Mouse (Mus musculus): ENCODE results near the gene Mepe. TPM values are rescaled to one million over a fixed set of nuclear protein-coding genes. Genes with fewer than 3 reads are reported as not detected.

Gene Mepe
- polyA plus RNA-seq, 1 experiment from 2014 or later, result not detected

DNA sequence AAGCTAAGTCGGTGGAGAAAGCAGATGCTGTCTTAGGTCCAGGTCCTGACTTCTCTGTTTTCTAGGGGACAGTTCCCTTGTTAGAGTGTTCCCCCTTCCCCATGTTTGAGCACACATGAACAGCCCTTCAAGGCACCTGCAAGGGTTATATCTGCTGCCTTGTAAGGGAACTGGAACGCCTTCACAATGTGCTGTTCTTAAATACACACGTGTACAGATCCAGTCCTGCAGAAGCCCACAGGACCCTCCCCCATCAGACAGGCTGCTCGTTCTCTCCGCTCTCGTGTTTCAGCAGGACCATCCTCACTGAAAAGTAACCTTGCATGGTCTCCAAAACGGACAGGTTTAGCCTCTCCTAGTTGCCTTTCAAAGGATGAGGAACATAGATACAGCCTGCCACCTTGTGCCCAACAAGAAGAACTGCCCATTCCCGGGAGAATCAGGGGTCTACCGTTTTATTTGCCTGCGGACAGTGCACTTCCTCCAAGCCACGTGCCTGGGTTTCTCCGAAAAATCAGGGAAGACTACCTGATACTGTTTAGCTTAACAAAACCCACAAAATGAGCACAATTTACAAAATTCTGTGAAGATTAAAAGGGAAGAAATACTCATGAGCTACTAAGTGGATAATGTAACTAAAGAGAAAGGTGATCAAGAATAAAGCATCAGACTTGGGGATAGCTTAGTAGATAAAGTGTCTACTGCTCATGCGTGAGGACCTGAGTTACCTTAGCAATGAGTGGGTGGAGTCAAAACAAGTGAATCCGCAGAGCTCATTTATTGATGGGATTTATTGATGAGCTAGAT is 14.8 kb downstream of the Mepe start:
- Histone ChIP-seq H3K4me3 (ENCODE audit: low read depth, low read length) (no peak overlapping the region), H3K9me3 (ENCODE audit: control insufficient read depth, low read length) (no peaks in the 10 kb centered on the region), H3K27ac (replicated peaks; ENCODE audit: low read depth, low read length) (no peak overlapping the region), H3K4me1 (ENCODE audit: control insufficient read depth, insufficient read depth, low read length) (no peaks in the 10 kb centered on the region), H3K4me2 (ENCODE audit: low read depth, severe bottlenecking) (no peak overlapping the region), H3K36me3 (ENCODE audit: control insufficient read depth, insufficient read depth, low read length) (no peaks in the 10 kb centered on the region), H3K9ac (ENCODE audit: low read length) (no peak overlapping the region; the same call in 1 of the 2 replicates), H3K27me3 (ENCODE audit: control insufficient read depth, insufficient read depth, low read length) (no peaks in the 10 kb centered on the region)
- 0 out of 2 replicates have a peak, but pooled peaks have one; percentile 29 for ATAC-seq (ENCODE audit: insufficient number of reproducible peaks, low FRiP score, low TSS enrichment, low read depth)
- WGBS, result 25% methylated on average over 14 of the region's 14 CpGs
- DNase-seq (ENCODE audit: low spot score), result peak; percentile 73

DNA sequence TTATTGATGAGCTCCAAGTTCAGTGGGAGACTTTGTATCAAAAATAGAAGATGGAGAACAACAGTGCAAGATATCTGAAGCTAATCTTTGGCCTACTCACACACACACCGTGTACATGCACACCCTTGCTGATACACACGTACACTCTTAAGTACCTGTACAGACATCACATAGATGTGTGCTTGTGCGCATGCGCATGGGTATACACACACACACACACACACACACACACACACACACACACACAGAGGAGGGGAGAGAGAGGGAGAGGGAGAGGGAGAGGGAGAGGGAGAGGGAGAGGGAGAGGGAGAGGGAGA is 15.3 kb downstream of the Mepe start:
- 89% methylated on average over 4 of the region's 4 CpGs for WGBS
- ATAC-seq (ENCODE audit: insufficient number of reproducible peaks, low FRiP score, low TSS enrichment, low read depth) (no peak), DNase-seq (ENCODE audit: low spot score) (no peak)
- H3K4me1 ChIP-seq (ENCODE audit: control insufficient read depth, insufficient read depth, low read length), result no peaks in the 10 kb centered on the region
- H3K36me3 ChIP-seq (ENCODE audit: control insufficient read depth, insufficient read depth, low read length), result no peaks in the 10 kb centered on the region
- no peak overlapping the region for H3K27ac ChIP-seq (replicated peaks; ENCODE audit: low read depth, low read length)
- no peak overlapping the region for H3K4me2 ChIP-seq (ENCODE audit: low read depth, severe bottlenecking)
- no peaks in the 10 kb centered on the region for H3K9me3 ChIP-seq (ENCODE audit: control insufficient read depth, low read length)
- H3K27me3 ChIP-seq (ENCODE audit: control insufficient read depth, insufficient read depth, low read length), result no peaks in the 10 kb centered on the region
- H3K4me3 ChIP-seq (ENCODE audit: low read depth, low read length), result no peak overlapping the region
- H3K9ac ChIP-seq (ENCODE audit: low read length), result no peak overlapping the region

DNA sequence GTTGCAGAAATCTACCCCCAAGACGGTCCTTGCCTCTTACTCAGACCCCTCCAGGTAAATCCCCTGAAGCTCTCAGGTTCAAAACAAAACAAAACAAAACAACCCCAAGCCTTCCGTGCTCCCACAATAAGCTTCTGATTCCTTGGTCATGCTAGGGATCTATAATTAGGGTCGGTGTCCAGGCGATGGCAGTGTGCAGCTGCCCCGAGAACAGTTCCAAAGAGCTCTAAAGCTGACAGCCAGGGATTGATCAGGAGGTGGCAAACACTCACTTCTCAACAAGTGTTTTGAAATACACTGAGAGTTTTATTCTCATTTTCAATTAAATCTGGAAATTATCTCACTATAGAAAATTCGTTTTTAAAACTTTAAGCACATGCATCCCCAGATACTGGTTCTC is 17.8 kb downstream of the Mepe start:
- DNase-seq (ENCODE audit: low spot score), result no peak
- H3K27me3 ChIP-seq (ENCODE audit: control insufficient read depth, insufficient read depth, low read length), result no peaks in the 10 kb centered on the region
- H3K4me3 ChIP-seq (ENCODE audit: low read depth, low read length), result no peak overlapping the region
- H3K9me3 ChIP-seq (ENCODE audit: control insufficient read depth, low read length), result no peaks in the 10 kb centered on the region
- no peak for ATAC-seq (ENCODE audit: insufficient number of reproducible peaks, low FRiP score, low TSS enrichment, low read depth)
- no peaks in the 10 kb centered on the region for H3K4me1 ChIP-seq (ENCODE audit: control insufficient read depth, insufficient read depth, low read length)
- WGBS, result 51% methylated on average over 6 of the region's 6 CpGs
- no peak overlapping the region for H3K27ac ChIP-seq (replicated peaks; ENCODE audit: low read depth, low read length)
- no peak overlapping the region for H3K9ac ChIP-seq (ENCODE audit: low read length)
- H3K4me2 ChIP-seq (ENCODE audit: low read depth, severe bottlenecking), result no peak overlapping the region
- no peaks in the 10 kb centered on the region for H3K36me3 ChIP-seq (ENCODE audit: control insufficient read depth, insufficient read depth, low read length)

DNA sequence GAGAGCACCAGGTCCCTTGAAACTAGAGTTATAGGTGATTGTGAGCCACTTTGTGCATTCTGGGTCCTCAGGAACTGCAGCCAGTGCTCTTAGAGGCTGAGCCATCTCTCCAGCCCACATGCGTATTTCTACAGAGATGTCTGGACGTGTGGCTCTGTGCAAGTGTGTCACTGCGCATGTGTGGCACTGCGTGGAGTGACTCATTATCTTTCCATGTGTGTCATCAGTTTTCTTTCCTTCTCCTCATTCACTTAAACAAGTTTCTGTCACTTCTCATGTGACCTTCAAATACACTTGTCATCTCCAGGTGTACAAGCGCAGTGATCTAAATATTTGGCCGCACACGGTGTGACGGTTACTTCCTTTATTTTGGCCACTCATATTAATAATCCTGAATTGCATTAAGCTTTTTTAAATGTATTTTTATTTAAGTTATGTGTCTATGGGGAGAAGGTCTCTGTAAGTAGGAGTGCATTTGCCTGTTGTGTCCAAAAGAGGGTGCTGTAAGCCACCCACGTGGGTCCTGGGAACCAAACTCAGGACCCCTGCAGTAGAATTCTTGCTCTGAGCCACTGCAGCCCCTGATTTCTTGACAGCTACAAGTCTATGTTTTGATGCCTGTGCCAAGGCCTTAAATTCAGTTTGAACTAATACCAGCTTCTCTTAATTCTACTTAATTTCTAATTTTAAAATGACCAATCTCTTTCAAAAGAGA is 19.6 kb downstream of the Mepe start:
- no peak overlapping the region for H3K4me2 ChIP-seq (ENCODE audit: low read depth, severe bottlenecking)
- H3K27me3 ChIP-seq (ENCODE audit: control insufficient read depth, insufficient read depth, low read length), result no peaks in the 10 kb centered on the region
- H3K36me3 ChIP-seq (ENCODE audit: control insufficient read depth, insufficient read depth, low read length), result no peaks in the 10 kb centered on the region
- WGBS, result 76% methylated on average over 9 of the region's 9 CpGs
- no peak overlapping the region for H3K27ac ChIP-seq (replicated peaks; ENCODE audit: low read depth, low read length)
- H3K4me3 ChIP-seq (ENCODE audit: low read depth, low read length), result no peak overlapping the region
- H3K4me1 ChIP-seq (ENCODE audit: control insufficient read depth, insufficient read depth, low read length), result no peaks in the 10 kb centered on the region
- DNase-seq (ENCODE audit: low spot score), result no peak
- no peaks in the 10 kb centered on the region for H3K9me3 ChIP-seq (ENCODE audit: control insufficient read depth, low read length)
- H3K9ac ChIP-seq (ENCODE audit: low read length), result no peak overlapping the region
- no peak for ATAC-seq (ENCODE audit: insufficient number of reproducible peaks, low FRiP score, low TSS enrichment, low read depth)

DNA sequence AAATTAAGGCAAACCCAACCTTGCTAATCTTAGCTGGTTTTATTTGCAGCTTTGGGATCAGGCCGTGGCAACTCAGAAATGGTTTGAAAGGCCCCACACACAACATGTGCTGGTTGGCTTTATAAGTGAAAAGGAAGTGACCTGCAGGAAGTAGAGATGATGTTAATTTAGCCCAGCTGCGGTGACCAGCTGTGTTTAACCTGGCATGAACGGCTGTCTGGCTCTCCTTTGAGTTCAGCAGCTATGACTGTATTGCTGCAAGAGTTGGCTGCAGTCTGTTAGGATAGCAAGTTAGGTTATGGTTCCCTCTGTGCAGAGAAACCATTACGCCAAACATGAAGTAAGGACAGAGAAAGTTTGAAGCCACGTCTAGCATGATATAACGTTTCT is 20.1 kb downstream of the Mepe start:
- ATAC-seq (ENCODE audit: insufficient number of reproducible peaks, low FRiP score, low TSS enrichment, low read depth), result no peak
- no peak overlapping the region for H3K4me3 ChIP-seq (ENCODE audit: low read depth, low read length)
- no peak overlapping the region for H3K27ac ChIP-seq (replicated peaks; ENCODE audit: low read depth, low read length)
- no peaks in the 10 kb centered on the region for H3K27me3 ChIP-seq (ENCODE audit: control insufficient read depth, insufficient read depth, low read length)
- H3K9me3 ChIP-seq (ENCODE audit: control insufficient read depth, low read length), result no peaks in the 10 kb centered on the region
- peak; percentile 47 for DNase-seq (ENCODE audit: low spot score)
- no peaks in the 10 kb centered on the region for H3K4me1 ChIP-seq (ENCODE audit: control insufficient read depth, insufficient read depth, low read length)
- no peak overlapping the region for H3K4me2 ChIP-seq (ENCODE audit: low read depth, severe bottlenecking)
- H3K9ac ChIP-seq (ENCODE audit: low read length), result no peak overlapping the region
- H3K36me3 ChIP-seq (ENCODE audit: control insufficient read depth, insufficient read depth, low read length), result no peaks in the 10 kb centered on the region
- WGBS, result 63% methylated on average over 6 of the region's 6 CpGs

DNA sequence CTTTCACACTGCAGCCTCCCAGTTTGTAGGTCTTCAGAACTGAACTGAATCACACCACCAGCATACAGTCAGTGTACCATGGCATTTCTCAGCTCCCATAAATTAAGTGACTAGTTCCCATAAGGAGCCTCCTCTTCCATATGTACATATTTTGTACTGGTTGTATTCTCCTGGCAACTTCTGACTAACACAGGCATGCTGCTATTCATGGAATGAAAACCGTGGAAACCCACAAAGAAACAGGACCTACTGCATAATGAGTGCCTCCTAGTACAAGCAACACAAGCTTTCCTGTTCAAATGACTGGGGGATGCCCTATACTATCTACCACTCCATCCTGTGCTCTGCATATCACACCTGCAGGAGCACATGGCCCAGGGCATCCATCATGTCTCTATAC is 25.9 kb downstream of the Mepe start:
- Histone ChIP-seq H3K36me3 (ENCODE audit: control insufficient read depth, insufficient read depth, low read length) (no peaks in the 10 kb centered on the region), H3K9ac (ENCODE audit: low read length) (no peak overlapping the region), H3K27me3 (ENCODE audit: control insufficient read depth, insufficient read depth, low read length) (no peaks in the 10 kb centered on the region), H3K4me3 (ENCODE audit: low read depth, low read length) (no peak overlapping the region), H3K4me2 (ENCODE audit: low read depth, severe bottlenecking) (no peak overlapping the region), H3K27ac (replicated peaks; ENCODE audit: low read depth, low read length) (no peak overlapping the region), H3K4me1 (ENCODE audit: control insufficient read depth, insufficient read depth, low read length) (0 out of 2 replicates have a peak, but pooled peaks cover 3% of the 10 kb centered on the region), H3K9me3 (ENCODE audit: control insufficient read depth, low read length) (no peaks in the 10 kb centered on the region)
- 84% methylated on average over 1 of the region's 1 CpGs for WGBS
- DNase-seq (ENCODE audit: low spot score) (no peak), ATAC-seq (ENCODE audit: insufficient number of reproducible peaks, low FRiP score, low TSS enrichment, low read depth) (no peak)

DNA sequence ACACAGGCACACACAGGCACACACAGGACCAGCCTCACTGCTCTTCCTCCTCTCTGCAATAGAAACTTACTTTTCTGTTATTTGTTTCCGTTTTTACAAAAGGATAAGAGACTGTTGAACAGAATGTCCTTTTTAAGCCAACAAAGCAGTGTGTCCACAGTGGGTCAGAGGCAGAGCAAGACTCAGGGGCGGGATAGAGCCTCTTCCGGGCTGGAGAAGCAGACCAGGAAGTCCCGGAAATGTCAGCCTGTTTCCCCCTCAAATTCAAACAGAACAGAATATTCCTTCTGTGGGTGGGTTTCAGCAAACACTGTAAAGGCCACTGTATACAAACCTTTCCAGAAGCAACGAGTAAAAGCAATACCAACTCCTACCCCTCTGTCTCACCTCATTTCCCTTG is 26.7 kb downstream of the Mepe start:
- ATAC-seq (ENCODE audit: insufficient number of reproducible peaks, low FRiP score, low TSS enrichment, low read depth), result no peak
- Histone ChIP-seq H3K4me1 (ENCODE audit: control insufficient read depth, insufficient read depth, low read length) (0 out of 2 replicates have a peak, but pooled peaks cover 3% of the 10 kb centered on the region), H3K4me3 (ENCODE audit: low read depth, low read length) (no peak overlapping the region), H3K9me3 (ENCODE audit: control insufficient read depth, low read length) (no peaks in the 10 kb centered on the region), H3K36me3 (ENCODE audit: control insufficient read depth, insufficient read depth, low read length) (no peaks in the 10 kb centered on the region), H3K27me3 (ENCODE audit: control insufficient read depth, insufficient read depth, low read length) (no peaks in the 10 kb centered on the region), H3K4me2 (ENCODE audit: low read depth, severe bottlenecking) (no peak overlapping the region), H3K27ac (replicated peaks; ENCODE audit: low read depth, low read length) (no peak overlapping the region), H3K9ac (ENCODE audit: low read length) (no peak overlapping the region)
- no peak for DNase-seq (ENCODE audit: low spot score)
- WGBS, result 63% methylated on average over 5 of the region's 5 CpGs

DNA sequence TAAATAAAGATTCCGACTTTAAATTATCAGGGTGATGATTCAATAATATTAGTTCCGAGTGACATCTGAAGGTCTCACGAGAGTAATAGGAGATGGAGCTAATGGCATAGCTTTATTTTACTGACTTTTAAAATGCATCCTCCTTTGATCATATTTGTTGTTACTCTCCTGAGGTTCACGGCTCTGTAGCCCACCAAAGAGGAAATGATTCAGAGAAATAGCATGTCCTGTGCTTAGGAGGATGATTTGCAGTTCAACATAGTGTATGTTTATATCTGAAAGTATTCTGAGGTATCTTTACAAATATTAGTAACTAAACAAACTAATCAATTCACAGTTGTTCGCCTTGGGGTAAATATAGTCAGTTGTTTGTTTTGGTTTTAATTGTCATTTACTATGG is 32.4 kb downstream of the Mepe start:
- DNase-seq (ENCODE audit: low spot score) (no peak), ATAC-seq (ENCODE audit: insufficient number of reproducible peaks, low FRiP score, low TSS enrichment, low read depth) (no peak)
- H3K9ac ChIP-seq (ENCODE audit: low read length), result no peak overlapping the region
- no peak overlapping the region for H3K4me3 ChIP-seq (ENCODE audit: low read depth, low read length)
- no peaks in the 10 kb centered on the region for H3K36me3 ChIP-seq (ENCODE audit: control insufficient read depth, insufficient read depth, low read length)
- H3K4me1 ChIP-seq (ENCODE audit: control insufficient read depth, insufficient read depth, low read length), result peaks cover 4% of the 10 kb centered on the region; the same call in 1 of the 2 replicates
- H3K4me2 ChIP-seq (ENCODE audit: low read depth, severe bottlenecking), result no peak overlapping the region
- H3K27me3 ChIP-seq (ENCODE audit: control insufficient read depth, insufficient read depth, low read length), result no peaks in the 10 kb centered on the region
- no peaks in the 10 kb centered on the region for H3K9me3 ChIP-seq (ENCODE audit: control insufficient read depth, low read length)
- H3K27ac ChIP-seq (replicated peaks; ENCODE audit: low read depth, low read length), result no peak overlapping the region
- 61% methylated on average over 5 of the region's 5 CpGs for WGBS
